Mouse (Mus musculus): Measurements from ENCODE around the gene Mapk1ip1l. TPM values are rescaled to one million over a fixed set of nuclear protein-coding genes. Genes with fewer than 3 reads are reported as not detected.

Gene Mapk1ip1l
- polyA plus RNA-seq (2015; fragmentation: Nextera tagmentation; extraction: Ambion mirVana): 52.3 and 55.9 TPM in 2 replicates

DNA sequence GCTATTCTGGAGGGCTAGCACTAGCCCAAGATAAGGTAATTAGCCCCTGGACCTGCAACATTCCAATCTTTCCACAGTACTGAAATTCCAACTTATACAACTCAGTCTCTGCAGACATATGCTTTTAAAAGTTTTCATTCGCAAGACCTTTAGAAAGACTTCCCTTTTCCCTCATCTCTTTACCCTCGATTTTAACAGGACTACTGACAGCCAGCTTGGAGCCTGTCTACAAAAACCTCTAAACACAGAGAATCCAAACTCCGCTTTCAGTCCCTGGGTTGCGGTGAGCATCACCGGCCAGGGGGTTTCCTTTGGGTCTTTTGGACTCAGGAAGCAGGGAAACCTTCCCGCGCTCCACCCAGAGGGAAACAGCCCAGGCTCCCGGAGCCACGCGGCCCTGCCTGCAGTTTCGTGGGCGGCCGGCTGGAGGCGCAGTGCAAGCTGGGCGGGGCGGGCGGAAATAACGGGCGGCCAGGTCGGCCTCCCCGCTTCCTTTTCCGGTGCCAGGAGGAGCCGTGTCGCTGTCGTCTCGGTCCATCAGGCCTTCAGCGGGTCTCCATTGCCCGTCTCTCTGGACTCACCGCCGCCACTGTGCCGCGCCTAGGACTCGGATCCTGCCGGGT lies at the start of gene Mapk1ip1l:
Mapk1ip1l (plus strand) TSS at position 482 of the 623 bp plus-strand sequence.
- peak; percentile 94 for ATAC-seq (ENCODE audit: low FRiP score)
- 2% methylated on average over 34 of the region's 34 CpGs for WGBS

DNA sequence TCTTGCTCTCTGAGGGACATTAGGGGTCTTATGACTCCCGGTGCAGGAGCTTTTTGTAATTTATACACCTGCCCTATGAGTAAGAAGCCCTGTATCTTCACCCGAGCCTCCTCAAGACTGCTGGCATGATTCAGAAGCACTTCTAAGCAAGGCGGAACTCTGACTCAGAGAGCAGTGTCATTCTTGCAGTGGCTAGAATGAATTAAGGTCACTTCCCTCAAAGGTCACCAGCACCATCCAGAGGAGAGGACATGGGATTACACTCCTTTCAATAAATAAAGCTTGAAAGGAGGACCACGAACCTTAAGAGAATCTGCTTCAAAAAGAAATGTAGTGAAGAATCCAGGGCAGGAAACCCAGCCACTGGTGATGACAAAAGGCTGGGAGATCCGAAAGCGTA lies 48.2 kb upstream of the Mapk1ip1l start:
- H3K9ac ChIP-seq: no peak overlapping the region
- ATAC-seq (ENCODE audit: low FRiP score): no peak
- no peaks in the 10 kb centered on the region for H3K4me1 ChIP-seq (replicated peaks)
- no peak overlapping the region for H3K27ac ChIP-seq
- WGBS: 92% methylated on average over 6 of the region's 6 CpGs
- H3K27me3 ChIP-seq: no peaks in the 10 kb centered on the region
- H3K4me3 ChIP-seq: no peak overlapping the region
- H3K4me2 ChIP-seq: no peak overlapping the region
- no peaks in the 10 kb centered on the region for H3K9me3 ChIP-seq
- peaks cover 52% of the 10 kb centered on the region for H3K36me3 ChIP-seq

More for the DNA sequence above, at the start of gene Mapk1ip1l:
- H3K36me3 ChIP-seq: no peaks in the 10 kb centered on the region
- no peaks in the 10 kb centered on the region for H3K27me3 ChIP-seq
- H3K4me1 ChIP-seq (replicated peaks): peaks cover 39% of the 10 kb centered on the region
- H3K4me3 ChIP-seq: peak within 1 kb of the TSS; percentile 94
- peak within 1 kb of the TSS; percentile 89 for H3K4me2 ChIP-seq
- peak within 1 kb of the TSS; percentile 96 for H3K9ac ChIP-seq
- no peaks in the 10 kb centered on the region for H3K9me3 ChIP-seq
- peak within 1 kb of the TSS; percentile 99 for H3K27ac ChIP-seq

DNA sequence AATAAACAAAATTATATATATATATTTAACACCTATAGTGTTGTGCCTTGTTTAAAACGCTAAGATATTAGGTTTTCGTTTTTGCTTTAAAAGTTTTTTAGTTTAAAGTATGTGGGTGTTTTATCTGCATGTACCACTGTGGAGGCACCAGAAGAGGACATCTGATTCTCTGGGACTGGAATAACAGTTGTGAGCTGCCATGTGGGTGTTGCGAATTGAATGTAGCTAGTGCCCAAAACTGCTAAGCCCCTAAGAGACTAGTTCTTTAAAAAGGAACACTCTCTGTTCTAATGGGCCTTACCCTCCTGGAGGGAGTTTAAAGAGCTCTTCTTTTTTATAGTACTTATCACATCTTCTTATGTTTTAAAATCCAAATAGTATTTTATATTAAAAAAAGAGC lies 33.2 kb upstream of the Mapk1ip1l start:
- WGBS: 97% methylated on average over 3 of the region's 3 CpGs
- H3K4me2 ChIP-seq: no peak overlapping the region
- no peak overlapping the region for H3K4me3 ChIP-seq
- no peaks in the 10 kb centered on the region for H3K27me3 ChIP-seq
- peaks cover 57% of the 10 kb centered on the region for H3K36me3 ChIP-seq
- H3K27ac ChIP-seq: no peak overlapping the region
- H3K9me3 ChIP-seq: no peaks in the 10 kb centered on the region; the same call in 1 of the 2 replicates
- no peaks in the 10 kb centered on the region for H3K4me1 ChIP-seq (replicated peaks)
- ATAC-seq (ENCODE audit: low FRiP score): no peak
- no peak overlapping the region for H3K9ac ChIP-seq

DNA sequence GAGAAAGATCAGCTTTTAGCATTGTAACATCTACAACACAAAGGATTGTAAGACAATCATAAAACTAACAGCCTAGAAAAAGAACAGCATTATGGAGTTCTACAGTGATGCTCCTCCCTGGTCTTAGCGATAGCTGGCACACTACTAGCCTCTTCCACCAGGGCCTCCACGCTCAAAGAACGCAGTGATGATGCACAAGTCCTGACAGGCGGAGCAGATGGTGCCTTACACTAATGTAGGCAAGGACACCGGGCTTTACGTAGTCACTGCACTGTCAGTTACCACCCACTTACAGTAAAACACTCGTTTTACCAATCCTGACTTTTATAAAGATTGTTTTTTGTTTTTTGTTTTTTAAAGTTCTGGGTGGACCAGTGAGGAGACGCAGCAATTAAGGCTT lies 32.2 kb upstream of the Mapk1ip1l start:
- Histone ChIP-seq H3K27me3 (no peaks in the 10 kb centered on the region), H3K4me2 (no peak overlapping the region), H3K27ac (no peak overlapping the region), H3K4me1 (replicated peaks) (no peaks in the 10 kb centered on the region), H3K9ac (no peak overlapping the region), H3K9me3 (no peaks in the 10 kb centered on the region; the same call in 1 of the 2 replicates), H3K4me3 (no peak overlapping the region), H3K36me3 (peaks cover 50% of the 10 kb centered on the region)
- WGBS: 94% methylated on average over 8 of the region's 8 CpGs
- ATAC-seq (ENCODE audit: low FRiP score): no peak

DNA sequence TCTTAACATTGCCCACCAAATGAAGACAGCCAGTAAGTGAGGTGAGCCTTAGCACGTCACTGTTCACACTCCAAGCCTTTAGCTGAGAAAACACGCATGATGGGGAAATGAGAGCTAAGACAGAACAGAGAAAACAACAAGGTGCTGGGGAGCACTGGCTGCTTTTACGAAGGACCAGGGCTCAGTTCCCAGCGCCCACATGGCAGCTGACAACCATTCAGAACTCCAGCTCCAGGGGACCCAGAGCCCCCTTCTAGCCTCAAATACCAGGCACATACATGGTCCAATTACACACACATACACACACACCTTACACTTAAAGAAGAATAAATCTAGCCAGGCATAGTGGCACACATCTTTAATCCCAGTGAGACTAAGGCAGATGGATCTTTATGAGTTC lies 29.0 kb upstream of the Mapk1ip1l start:
- Histone ChIP-seq H3K9ac (no peak overlapping the region), H3K4me1 (replicated peaks) (no peaks in the 10 kb centered on the region), H3K36me3 (peaks cover 57% of the 10 kb centered on the region), H3K9me3 (no peaks in the 10 kb centered on the region; the same call in 1 of the 2 replicates), H3K27me3 (no peaks in the 10 kb centered on the region), H3K4me3 (no peak overlapping the region), H3K27ac (no peak overlapping the region), H3K4me2 (no peak overlapping the region)
- no peak for ATAC-seq (ENCODE audit: low FRiP score)
- whole genome bisulfite sequencing: 98% methylated on average over 4 of the region's 4 CpGs

DNA sequence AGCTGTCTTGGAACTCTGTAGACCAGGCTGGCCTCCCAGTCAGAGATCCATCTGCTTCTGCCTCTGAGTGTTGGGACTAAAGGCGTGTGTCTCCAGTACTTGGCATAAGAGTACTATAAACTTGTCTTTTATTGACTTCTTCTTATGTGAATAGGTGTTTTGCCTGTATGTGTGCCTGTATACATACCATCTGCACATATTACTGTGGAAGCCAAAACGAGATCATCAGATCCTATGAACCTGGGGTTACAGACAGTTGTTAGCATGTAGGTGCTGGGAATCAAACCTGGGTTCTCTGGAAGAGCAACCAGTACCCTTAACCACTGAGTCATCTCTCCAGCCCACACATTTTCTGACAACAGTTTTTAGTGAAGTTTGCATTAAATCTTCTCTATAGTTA lies 28.4 kb upstream of the Mapk1ip1l start:
- Histone ChIP-seq H3K36me3 (peaks cover 57% of the 10 kb centered on the region), H3K27ac (no peak overlapping the region), H3K27me3 (no peaks in the 10 kb centered on the region), H3K9ac (no peak overlapping the region), H3K9me3 (no peaks in the 10 kb centered on the region; the same call in 1 of the 2 replicates), H3K4me3 (no peak overlapping the region), H3K4me1 (replicated peaks) (0 out of 2 replicates have a peak, but pooled peaks cover 5% of the 10 kb centered on the region), H3K4me2 (no peak overlapping the region)
- ATAC-seq (ENCODE audit: low FRiP score): no peak
- 97% methylated on average over 2 of the region's 2 CpGs for WGBS

DNA sequence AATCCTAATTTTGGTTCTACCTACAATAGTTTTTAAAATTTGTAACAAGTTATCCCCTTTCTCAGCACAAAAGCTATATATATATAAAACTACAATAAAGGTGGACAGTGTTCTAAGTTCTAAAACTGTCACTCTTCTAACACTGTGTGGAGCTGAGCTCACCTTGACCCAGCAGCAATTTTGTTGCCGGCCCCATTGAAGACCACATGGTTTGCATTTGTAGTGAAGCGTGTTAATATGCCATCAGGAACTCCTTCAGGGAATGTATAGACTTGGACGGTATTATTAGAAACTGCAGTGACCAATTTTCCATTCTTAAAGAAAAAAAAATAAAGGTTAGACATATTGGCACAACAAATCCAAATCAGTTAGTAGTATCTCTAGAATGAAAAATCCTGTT lies 24.3 kb upstream of the Mapk1ip1l start:
- Histone ChIP-seq H3K36me3 (peaks cover 28% of the 10 kb centered on the region), H3K4me3 (no peak overlapping the region), H3K4me2 (no peak overlapping the region), H3K4me1 (replicated peaks) (peaks cover 22% of the 10 kb centered on the region), H3K27me3 (no peaks in the 10 kb centered on the region), H3K9me3 (no peaks in the 10 kb centered on the region; the same call in 1 of the 2 replicates), H3K27ac (no peak overlapping the region), H3K9ac (no peak overlapping the region)
- WGBS: 84% methylated on average over 3 of the region's 3 CpGs
- ATAC-seq (ENCODE audit: low FRiP score): no peak

DNA sequence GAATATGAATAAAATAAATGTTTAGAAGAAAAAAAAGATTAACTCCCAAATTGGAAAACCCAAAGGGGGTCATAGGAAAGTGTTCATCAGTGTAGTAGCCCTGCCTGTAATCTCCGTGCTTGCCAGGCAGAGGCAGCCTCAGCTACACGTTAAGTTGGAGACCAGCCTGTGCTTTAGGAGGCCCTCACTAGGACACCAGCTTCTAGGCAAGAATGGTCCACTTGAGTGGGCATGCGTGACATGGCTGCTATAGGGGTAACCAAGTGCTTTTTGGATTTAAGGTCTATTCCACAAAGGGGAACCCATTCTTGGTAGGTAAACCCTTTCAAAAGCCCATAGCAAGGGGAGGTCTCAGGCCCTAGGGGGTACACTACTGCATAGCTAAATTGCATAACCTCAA lies 22.6 kb upstream of the Mapk1ip1l start:
- 33% methylated on average over 3 of the region's 3 CpGs for WGBS
- H3K36me3 ChIP-seq: peaks cover 15% of the 10 kb centered on the region
- peak overlapping the region; percentile 72 for H3K4me2 ChIP-seq
- ATAC-seq (ENCODE audit: low FRiP score): no peak
- H3K4me3 ChIP-seq: peak overlapping the region; percentile 67
- peaks cover 22% of the 10 kb centered on the region for H3K4me1 ChIP-seq (replicated peaks)
- no peaks in the 10 kb centered on the region for H3K9me3 ChIP-seq
- peak overlapping the region; percentile 81 for H3K9ac ChIP-seq
- H3K27me3 ChIP-seq: no peaks in the 10 kb centered on the region
- H3K27ac ChIP-seq: no peak overlapping the region

DNA sequence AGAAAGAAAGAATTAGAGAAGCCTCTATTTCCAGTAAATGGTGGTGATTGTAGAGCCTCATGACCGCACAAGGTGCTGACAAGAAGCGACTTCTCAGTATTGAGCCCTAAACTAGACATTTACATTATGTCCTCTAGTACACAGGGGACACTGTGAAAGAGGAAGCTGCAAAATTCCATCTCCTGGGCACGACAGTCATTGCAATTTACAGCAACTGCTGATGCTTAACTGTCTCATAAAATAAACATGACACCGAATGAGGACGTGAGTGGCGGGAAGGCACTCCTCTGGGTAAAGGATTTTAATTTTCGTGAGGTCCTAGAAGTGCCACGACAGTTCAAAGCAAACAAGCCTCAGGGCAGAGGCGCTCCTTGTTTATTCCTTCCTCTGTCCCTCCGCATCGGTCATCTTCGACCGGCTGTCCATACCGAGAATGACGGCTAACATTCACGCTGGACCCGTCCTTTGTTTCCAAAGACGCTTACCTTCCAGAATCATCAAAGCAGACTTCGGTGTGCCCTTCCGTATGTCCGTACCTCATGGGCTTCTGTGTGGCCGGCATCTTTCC lies 21.9 kb upstream of the Mapk1ip1l start:
- Histone ChIP-seq H3K4me3 (peak overlapping the region; percentile 67), H3K4me1 (replicated peaks) (peaks cover 22% of the 10 kb centered on the region), H3K27me3 (no peaks in the 10 kb centered on the region), H3K9ac (peak overlapping the region; percentile 81), H3K27ac (peak overlapping the region; percentile 95), H3K4me2 (peak overlapping the region; percentile 72), H3K36me3 (peaks cover 11% of the 10 kb centered on the region), H3K9me3 (no peaks in the 10 kb centered on the region)
- ATAC-seq (ENCODE audit: low FRiP score): peak; percentile 39
- 2% methylated on average over 22 of the region's 22 CpGs for WGBS

DNA sequence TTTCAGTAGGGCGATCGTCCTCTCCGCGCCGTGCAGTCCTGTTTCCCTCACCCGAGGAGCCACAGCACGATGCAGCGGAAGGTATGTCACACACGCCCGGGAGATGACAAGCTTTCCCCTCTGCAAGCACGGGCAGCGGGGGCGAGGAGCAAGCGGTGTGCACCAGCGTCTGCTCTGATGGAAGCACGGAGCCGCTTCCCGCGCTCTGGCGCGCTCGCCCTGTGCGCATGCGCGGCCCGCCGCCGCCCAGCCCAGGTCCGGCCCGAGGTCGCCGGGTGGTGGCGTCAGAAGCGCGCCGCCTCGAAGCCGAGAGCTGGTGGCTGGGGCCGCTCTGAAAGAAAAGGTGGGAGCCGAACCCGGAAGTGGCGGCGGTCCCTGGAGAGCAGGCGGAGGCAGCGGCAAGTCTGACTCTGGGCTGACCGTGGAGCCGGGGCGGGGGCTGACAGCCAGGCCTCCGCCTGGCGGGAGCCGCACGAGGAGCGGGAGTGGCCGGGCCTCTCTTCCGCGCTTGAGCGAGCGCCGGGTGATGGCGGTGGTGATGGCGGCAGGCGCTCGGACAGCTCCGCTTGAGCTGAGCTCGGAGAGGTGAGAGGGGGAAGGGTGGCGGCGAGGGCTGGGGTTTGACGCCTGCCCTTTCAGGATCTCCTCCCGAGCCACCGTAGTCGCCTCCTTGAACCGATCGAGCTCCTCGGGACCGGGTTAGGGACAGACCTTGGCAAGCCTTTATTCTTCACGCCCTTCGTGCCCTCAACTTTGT lies 21.3 kb upstream of the Mapk1ip1l start, which contains the start of the genes Wdhd1 and Socs4:
Wdhd1 (minus strand) TSS at position 221 of the 757 bp plus-strand sequence.
Socs4 (plus strand) TSS at position 295 of the 757 bp plus-strand sequence.
- H3K9me3 ChIP-seq: no peaks in the 10 kb centered on the region
- peak within 1 kb of the TSS; percentile 95 for H3K27ac ChIP-seq
- H3K9ac ChIP-seq: peak within 1 kb of the TSS; percentile 81
- H3K27me3 ChIP-seq: no peaks in the 10 kb centered on the region
- under 1% methylated on average over 70 of the region's 77 CpGs for WGBS
- ATAC-seq (ENCODE audit: low FRiP score): peak; percentile 99
- peak within 1 kb of the TSS; percentile 67 for H3K4me3 ChIP-seq
- H3K4me1 ChIP-seq (replicated peaks): peaks cover 22% of the 10 kb centered on the region
- peaks cover 4% of the 10 kb centered on the region for H3K36me3 ChIP-seq
- peak within 1 kb of the TSS; percentile 72 for H3K4me2 ChIP-seq

DNA sequence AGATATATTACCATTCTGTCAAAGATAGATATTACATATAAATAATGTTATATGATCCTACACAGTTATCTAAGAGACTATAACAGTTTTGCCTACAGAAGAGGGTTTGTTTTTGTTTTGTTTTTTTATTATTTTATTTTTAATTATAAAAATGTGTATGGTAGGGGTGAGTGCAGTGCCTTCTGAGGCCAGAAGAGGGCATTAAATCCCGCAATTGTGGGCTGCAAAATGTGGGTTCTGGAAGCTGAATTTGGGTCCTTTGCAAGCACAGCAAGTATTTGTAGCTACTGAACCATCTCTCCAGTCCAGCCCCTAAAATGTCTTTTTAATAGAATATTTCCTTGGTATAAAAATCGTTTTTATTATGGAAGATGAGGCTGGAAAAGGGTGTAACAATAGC lies 19.0 kb upstream of the Mapk1ip1l start:
- Histone ChIP-seq H3K4me3 (no peak overlapping the region), H3K4me1 (replicated peaks) (peaks cover 22% of the 10 kb centered on the region), H3K27me3 (no peaks in the 10 kb centered on the region), H3K9ac (no peak overlapping the region), H3K27ac (no peak overlapping the region), H3K36me3 (no peaks in the 10 kb centered on the region), H3K9me3 (no peaks in the 10 kb centered on the region), H3K4me2 (no peak overlapping the region)
- ATAC-seq (ENCODE audit: low FRiP score): no peak
- 80% methylated on average over 2 of the region's 2 CpGs for WGBS

DNA sequence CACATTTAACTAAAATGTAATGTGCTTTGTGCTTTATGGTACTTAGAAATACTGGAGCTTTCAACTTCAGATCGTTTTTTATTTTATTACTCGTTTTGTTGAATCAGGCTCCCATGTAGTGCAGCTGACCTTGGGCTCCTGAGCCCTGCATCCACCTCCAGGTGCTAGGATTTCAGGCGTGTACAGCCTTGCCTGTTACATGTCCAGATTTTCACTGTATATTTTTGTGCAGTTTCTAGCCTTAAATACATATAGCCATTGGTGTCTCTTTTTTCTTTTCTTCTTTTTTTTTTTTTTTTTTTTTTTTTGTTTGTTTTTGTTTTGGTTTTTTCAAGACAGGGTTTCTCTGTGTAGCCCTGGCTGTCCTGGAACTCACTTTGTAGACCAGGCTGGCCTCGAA lies 16.5 kb upstream of the Mapk1ip1l start:
- 94% methylated on average over 4 of the region's 4 CpGs for whole genome bisulfite sequencing

More for the DNA sequence above, 16.5 kb upstream of the Mapk1ip1l start:
- Histone ChIP-seq H3K9me3 (no peaks in the 10 kb centered on the region), H3K36me3 (no peaks in the 10 kb centered on the region), H3K4me2 (no peak overlapping the region), H3K27ac (no peak overlapping the region), H3K4me1 (replicated peaks) (peaks cover 6% of the 10 kb centered on the region), H3K4me3 (no peak overlapping the region), H3K9ac (no peak overlapping the region), H3K27me3 (no peaks in the 10 kb centered on the region)
- ATAC-seq (ENCODE audit: low FRiP score): no peak

Measured in hindbrain, embryonic 13.5 days (tissue).